ENCODE assay signal across 8 mouse cellular contexts in the genomic region with DNA sequence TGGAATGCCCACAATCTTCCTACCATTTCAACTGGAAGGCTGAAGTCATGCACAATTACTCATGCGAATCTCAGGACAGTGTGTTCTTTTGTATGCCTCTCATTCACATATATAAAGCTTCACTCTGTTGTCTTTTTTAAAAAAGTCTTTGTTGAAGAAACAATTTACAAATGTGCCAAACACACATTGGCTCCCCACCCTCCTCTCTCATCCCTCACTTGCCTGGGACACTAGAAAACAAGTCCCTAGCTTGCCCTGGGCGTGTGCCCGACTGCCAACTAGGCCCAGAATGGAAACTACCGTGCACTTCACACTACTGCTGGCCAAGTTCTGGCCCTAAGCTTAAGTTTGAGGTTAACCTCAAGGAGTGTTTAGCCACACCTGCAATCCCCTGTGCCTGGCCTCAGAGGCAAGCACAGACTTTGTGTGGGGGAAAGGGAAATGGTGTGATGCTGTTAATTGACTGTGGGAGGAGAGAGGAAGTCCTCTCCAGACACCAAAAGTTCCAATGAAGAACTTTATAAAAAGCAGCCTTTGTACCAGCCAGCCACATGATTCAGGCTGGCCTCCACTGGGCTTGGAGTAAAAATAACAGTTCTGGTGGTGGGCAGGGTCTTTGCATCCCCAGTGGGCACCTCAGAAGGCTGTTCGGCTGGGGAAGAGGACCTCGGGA.
DNase-seq lines count a peak whose midpoint lies in the region; ATAC-seq lines count a peak whose summit lies in the region.

No protein-coding gene starts in this region.

- H3K4me3 ChIP-seq in kidney, embryonic 14.5 days (ENCODE audit: low read length): no peak overlapping the region
- peak overlapping the region; percentile 63 for H3K4me3 ChIP-seq in liver, embryonic 16.5 days (ENCODE audit: low read depth, low read length)
- no peak overlapping the region for H3K4me3 ChIP-seq in stomach, embryonic 15.5 days (replicated peaks)

- 70% methylated on average over 6 of the region's 6 CpGs for WGBS in kidney, embryonic 14.5 days
- 30% methylated on average over 6 of the region's 6 CpGs for WGBS in liver, embryonic 16.5 days (ENCODE audit: insufficient replicate concordance)
- WGBS in stomach, embryonic 15.5 days: 65% methylated on average over 6 of the region's 6 CpGs

- H3K36me3 ChIP-seq in kidney, embryonic 14.5 days (ENCODE audit: control insufficient read depth, insufficient read depth, low read length): no peaks in the 10 kb centered on the region
- H3K36me3 ChIP-seq in liver, embryonic 16.5 days (ENCODE audit: control insufficient read depth, insufficient read depth): no peaks in the 10 kb centered on the region
- H3K36me3 ChIP-seq in stomach, embryonic 15.5 days: no peaks in the 10 kb centered on the region

- no peaks in the 10 kb centered on the region for H3K9me3 ChIP-seq in kidney, embryonic 14.5 days (ENCODE audit: control insufficient read depth, low read length)
- H3K9me3 ChIP-seq in liver, embryonic 16.5 days (replicated peaks; ENCODE audit: control insufficient read depth, low read length): no peaks in the 10 kb centered on the region
- no peaks in the 10 kb centered on the region for H3K9me3 ChIP-seq in stomach, embryonic 15.5 days

- peaks cover 4% of the 10 kb centered on the region for H3K4me1 ChIP-seq in kidney, embryonic 14.5 days (ENCODE audit: control insufficient read depth, insufficient read depth, low read length)
- H3K4me1 ChIP-seq in liver, embryonic 16.5 days (ENCODE audit: control insufficient read depth, low read depth, low read length): peaks cover 83% of the 10 kb centered on the region
- peaks cover 14% of the 10 kb centered on the region for H3K4me1 ChIP-seq in stomach, embryonic 15.5 days

- DNase-seq in kidney, adult 11 months: peak; percentile 68
- DNase-seq in kidney, postnatal 10 days: no peak
- DNase-seq in ovary, postnatal 14 days (ENCODE audit: low spot score): no peak

- no peaks in the 10 kb centered on the region for H3K27me3 ChIP-seq in kidney, embryonic 14.5 days (ENCODE audit: control insufficient read depth, insufficient read depth, low read length)
- no peaks in the 10 kb centered on the region for H3K27me3 ChIP-seq in liver, embryonic 16.5 days (ENCODE audit: control insufficient read depth, insufficient read depth, low read depth, low read length)
- no peaks in the 10 kb centered on the region for H3K27me3 ChIP-seq in stomach, embryonic 15.5 days (replicated peaks)

- no peak overlapping the region for H3K4me2 ChIP-seq in kidney, embryonic 14.5 days (replicated peaks; ENCODE audit: low read depth, low read length)
- H3K4me2 ChIP-seq in liver, embryonic 16.5 days (ENCODE audit: low read depth, low read length): peak overlapping the region; percentile 73
- H3K4me2 ChIP-seq in stomach, embryonic 15.5 days: no peak overlapping the region

- H3K27ac ChIP-seq in kidney, embryonic 14.5 days (ENCODE audit: low read depth, low read length): no peak overlapping the region; the same call in 1 of the 2 replicates
- H3K27ac ChIP-seq in liver, embryonic 16.5 days (ENCODE audit: low read length): peak overlapping the region; percentile 98
- peak overlapping the region; percentile 52; the same call in 1 of the 2 replicates for H3K27ac ChIP-seq in stomach, embryonic 15.5 days

- ATAC-seq in common myeloid progenitor, adult 5-6 weeks (replicated peaks; ENCODE audit: low read depth, poor library complexity, severe bottlenecking): peak; percentile 55
- no peak for ATAC-seq in kidney, embryonic 14.5 days (ENCODE audit: low FRiP score, low TSS enrichment)
- ATAC-seq in liver, embryonic 16.5 days (ENCODE audit: low read depth): peak; percentile 14
- ATAC-seq in stomach, embryonic 15.5 days (ENCODE audit: insufficient read depth, low FRiP score, low read depth): no peak
- no peak for ATAC-seq in cerebellum, adult (ENCODE audit: insufficient number of reproducible peaks, low FRiP score, low TSS enrichment)

- peak overlapping the region; percentile 9; the same call in 1 of the 2 replicates for H3K9ac ChIP-seq in kidney, embryonic 14.5 days (ENCODE audit: low read depth, low read length)
- H3K9ac ChIP-seq in liver, embryonic 16.5 days (ENCODE audit: low read depth, low read length): peak overlapping the region; percentile 78
- no peak overlapping the region for H3K9ac ChIP-seq in stomach, embryonic 15.5 days

Comparison
In these comparisons a context has a peak if more than half of its experiments do, and no peak if none do; other contexts are left out.
1. ATAC-seq: peak in common myeloid progenitor, adult 5-6 weeks (single experiment) and liver, embryonic 16.5 days (single experiment); none in kidney, embryonic 14.5 days (single experiment), stomach, embryonic 15.5 days (single experiment) and cerebellum, adult (single experiment).